Mouse (Mus musculus): ENCODE results near the gene Gpr4.

DNA sequence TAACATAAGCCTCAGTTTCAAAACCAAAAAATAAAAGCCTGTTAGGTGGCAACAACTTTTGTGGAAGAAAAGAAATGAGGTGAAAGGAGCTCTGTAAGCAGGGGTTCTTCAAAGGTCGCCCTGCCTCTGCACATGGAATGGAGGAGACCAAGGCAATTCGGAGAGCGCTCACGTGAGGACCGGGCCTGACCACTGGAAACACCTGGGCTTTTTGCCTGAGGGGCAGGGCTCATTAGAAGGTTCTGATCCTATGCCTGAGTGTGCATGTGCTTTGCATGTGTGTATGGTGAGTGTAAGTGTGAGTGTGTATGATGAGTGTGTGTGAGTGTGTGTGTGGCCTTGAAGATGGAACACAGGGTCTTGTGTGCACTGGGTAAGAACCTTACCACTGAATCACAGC, 18.6 kb downstream of the Gpr4 start:
- TF ChIP-seq CTCF (IDR thresholded peaks at IDR 0.05; ENCODE audit: borderline replicate concordance, extremely low read depth, insufficient read depth, insufficient read length) (no peak), POLR2A (IDR thresholded peaks at IDR 0.05; ENCODE audit: borderline replicate concordance, extremely low read depth, insufficient read depth, insufficient read length, poor library complexity, severe bottlenecking) (no peak)
